Mouse (Mus musculus) thymus, adult 18-20 months (tissue): ENCODE data around the gene Slc35e2.
A peak's percentile ranks its signal among the peaks of the same experiment; 100 is the strongest.

Source experiments
- DNase-seq, 2 experiments: peaks; one replicate each; pipeline ENCODE4 v3.0.0; 2022; ENCODE audit warnings: mixed read lengths in 2 of 2

Slc35e2 gene

DNA sequence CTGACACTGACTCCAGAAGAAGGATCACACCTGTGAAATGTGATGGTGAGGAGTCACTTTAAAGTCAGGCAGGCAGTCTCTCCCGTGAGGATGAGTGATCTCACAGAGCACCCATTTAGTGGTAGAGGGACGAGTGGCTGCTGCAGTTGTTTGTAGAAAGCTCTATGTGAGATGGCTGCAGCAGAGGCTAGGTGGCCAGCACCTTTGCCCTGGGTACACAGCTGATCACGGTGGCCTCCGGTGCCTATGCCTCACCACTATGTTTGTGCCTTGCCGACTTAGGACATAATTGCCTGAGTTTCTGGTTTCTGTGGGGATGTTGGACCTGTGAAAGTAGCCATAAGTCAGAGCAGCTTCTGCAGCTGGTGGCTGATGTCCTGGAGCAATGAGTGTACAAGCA is 23.5 kb upstream of the Slc35e2 start:
- no peak for DNase-seq

DNA sequence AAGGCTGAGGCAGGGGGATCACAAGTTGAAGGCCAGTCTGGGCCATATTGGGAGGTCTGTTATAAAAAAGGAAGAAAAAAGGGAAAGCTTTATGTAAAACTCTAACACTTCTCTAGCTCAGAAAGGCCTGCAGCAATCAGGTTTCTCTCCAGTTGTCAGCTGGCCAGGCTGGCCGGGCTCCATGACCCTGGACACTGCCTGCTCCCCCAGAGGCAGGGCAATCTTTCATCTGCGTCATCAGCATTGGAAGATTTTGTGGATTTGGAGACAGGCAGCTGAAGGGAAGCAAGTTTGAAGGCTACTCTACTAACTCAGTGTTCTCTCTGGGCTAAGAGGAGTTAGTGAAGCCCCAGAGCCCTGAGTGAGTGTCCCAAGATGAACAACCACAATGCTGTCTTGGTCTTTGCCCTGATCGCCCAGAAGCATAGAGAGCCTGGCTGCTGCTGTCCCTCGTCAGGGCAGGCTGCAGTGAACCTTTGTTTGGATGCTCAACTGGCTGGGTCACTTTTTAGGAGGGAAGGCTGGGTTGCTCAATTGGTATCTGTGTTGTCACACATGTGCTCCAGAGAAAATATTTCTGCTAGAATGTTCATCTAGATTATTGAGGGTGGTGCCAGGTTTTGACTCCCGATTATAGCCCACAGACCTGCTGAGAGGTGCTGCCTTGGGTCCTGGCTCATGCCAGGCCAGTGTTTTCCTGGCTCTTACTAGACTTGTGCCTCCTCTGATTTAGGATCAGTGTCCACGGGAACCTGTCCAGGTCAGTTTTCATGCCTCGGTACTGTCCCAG is 22.7 kb upstream of the Slc35e2 start:
- DNase-seq: no peak

DNA sequence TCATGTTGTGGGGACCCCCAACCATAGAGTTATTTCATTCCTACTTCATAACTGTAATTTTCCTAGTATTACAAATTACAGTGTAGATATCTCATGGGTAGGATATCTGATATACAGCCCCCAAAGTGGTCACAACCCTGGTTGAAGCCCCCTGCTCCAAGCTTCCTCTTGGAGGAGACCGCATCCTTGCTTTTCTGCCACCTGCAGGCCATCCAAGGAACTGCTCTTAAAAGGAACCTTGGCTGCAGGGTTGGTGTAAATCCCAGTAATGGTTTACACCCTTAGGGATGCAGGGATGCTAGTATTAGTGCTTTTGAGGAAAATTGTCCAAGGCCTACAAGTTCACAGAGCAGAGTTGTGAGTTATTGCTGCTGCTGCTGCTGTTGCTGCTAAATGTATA is 20.8 kb upstream of the Slc35e2 start:
- no peak for DNase-seq

DNA sequence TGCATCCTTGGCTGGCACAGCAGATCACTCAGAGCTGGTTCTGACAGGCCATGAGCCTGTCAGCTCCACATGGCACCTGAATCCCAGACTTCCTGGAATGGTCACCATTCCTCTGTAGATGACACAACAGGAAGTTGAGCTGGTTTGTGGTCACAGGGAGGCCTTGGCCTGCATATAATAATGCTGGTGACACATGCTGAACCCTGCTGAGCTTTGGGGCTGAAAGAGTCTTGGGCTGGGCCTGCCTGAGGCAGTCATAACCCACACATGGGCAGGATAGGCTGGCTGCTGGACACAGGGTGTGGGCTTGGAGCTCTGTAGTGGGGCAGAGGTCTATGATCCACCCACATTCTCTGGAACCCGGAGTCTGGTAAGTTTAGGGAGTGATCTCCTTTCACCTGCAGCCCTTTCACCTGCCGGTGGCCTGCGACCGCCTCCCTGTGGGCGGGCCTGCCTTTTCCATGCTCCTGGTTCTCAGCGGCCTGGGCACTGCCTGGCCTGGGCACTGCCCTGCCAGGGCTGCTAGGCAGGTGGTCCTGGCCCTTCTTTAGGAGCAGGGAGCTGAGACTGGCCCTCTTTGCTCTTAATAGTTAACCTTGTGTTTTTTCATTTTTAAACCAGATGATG is 18.8 kb upstream of the Slc35e2 start:
- no peak for DNase-seq

DNA sequence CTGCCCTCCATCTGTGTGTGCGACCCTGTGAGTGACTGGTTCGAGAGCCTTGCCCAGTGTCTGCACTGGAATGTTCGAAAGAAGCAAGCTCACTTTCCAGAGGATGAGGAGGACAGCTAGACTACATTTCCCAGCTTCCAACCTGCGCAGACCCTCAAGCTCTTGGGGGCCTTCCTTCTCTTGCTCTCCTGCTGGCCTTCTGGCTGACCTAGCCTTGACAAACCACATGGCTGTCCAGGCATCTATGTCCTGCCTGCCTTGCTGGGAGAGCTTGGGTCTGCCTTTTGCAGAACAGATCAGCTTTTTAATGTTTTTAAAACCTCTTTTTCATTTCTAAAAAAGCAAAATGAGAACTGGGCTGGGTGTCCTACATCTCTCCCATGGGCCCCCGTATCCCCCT is 11.9 kb upstream of the Slc35e2 start:
- no peak for DNase-seq

DNA sequence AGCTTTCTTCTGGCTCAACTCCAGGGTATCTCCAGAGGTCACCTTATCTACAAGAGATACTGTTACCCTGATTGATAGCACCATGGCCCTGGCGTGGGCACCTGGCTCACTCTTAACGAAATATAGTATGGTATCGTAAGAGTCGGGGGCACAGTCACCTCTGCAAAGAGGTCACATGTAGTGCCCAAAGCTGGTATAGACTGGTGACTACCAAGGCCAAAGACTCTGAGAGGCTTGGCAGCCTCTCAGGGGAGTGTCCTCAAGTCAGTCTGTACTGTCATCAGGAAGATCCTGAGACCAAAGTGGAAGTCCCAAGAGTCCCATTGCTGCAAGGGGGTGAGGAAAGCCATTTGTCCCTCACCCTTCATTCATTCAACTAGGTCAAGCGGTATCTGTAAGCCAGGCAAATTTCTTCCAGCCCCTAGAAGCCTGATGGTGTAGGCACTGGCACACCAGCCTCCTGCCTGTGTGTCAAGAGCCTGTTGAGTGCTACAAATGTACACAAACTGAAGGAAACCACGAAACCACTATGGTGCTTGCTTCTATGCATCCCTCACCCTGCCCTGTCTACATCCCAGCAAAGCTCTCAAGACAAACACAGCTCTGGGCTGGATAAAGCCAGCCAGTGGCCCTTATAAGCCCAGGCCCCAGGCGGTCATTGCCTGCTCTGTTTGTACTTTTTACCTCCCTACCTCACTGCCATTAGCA is 10.1 kb upstream of the Slc35e2 start:
- DNase-seq: no peak

DNA sequence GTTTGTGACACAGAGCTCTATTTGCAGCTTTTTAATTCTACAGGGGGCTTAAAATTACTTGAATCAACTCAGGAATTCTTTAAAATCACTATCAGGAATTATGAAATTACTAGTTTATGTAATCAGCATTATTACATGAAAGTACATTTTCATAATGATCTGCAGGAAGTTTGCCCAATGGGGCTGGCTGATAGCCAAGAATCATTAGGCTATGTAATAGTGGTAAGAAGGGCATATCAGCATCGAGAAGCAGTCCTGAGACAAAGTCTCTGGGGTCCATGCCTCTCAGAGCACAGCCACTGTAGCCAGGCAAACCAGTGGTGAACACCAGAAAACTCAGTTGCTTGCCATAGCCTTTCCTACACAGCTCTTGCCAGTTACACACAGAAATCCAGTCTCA is 7.4 kb upstream of the Slc35e2 start:
- DNase-seq: no peak

DNA sequence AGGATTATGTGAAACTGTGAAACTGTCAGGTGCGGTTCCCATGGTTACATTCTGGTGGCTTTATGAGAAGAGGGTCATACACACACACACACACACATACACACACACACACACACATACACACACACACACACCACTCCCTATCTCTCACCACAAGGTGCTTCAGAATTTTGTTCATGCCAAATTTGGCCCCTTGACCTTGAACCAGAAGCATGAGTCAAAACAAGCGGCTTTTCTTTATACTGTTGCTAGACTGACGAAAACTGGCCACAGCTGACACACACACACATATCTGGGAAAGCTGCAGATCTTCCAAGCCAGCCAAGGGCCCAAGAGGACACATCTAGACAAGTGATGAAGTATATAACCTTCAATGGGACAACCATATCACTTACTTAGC is 5.4 kb upstream of the Slc35e2 start:
- no peak for DNase-seq

DNA sequence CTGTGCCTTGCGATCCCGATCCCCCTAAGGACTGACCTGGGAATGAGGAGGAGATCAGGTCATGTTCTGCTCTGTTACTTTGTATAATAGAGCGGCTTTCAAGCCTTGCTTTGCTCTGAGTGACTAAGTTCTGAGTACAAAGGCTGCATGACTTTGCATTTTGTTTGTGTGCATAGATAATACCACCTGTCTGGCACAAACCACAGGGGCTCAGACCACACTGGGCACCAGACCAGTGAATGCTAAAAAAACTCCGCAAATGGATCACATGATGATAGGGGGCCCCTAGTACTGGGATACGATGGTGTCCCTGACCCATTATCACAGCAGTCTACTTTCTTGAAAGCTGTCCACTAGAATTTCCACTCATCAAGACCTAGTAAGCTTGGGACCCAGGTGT is 4.6 kb upstream of the Slc35e2 start:
- DNase-seq: no peak

DNA sequence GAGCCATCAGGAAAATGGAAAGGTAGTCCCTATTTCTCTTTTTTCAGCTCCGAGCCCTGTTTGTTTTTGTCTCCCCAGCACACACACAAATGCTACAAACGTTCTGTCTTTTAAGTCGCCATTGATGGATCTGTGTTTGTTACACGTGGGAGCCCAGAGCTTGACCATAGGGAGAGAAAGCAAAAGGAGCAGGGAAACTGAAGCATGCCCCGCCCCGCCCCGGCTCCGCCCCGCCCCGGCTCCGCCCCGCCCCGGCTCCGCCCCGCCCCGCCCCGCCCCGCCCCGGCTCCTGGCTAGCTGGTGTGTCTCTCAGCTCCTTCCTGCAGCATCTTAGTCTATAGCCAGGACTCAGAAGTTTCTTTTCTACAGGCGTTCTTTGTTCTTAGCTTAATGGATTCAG is 2.7 kb upstream of the Slc35e2 start:
- DNase-seq: no peak

DNA sequence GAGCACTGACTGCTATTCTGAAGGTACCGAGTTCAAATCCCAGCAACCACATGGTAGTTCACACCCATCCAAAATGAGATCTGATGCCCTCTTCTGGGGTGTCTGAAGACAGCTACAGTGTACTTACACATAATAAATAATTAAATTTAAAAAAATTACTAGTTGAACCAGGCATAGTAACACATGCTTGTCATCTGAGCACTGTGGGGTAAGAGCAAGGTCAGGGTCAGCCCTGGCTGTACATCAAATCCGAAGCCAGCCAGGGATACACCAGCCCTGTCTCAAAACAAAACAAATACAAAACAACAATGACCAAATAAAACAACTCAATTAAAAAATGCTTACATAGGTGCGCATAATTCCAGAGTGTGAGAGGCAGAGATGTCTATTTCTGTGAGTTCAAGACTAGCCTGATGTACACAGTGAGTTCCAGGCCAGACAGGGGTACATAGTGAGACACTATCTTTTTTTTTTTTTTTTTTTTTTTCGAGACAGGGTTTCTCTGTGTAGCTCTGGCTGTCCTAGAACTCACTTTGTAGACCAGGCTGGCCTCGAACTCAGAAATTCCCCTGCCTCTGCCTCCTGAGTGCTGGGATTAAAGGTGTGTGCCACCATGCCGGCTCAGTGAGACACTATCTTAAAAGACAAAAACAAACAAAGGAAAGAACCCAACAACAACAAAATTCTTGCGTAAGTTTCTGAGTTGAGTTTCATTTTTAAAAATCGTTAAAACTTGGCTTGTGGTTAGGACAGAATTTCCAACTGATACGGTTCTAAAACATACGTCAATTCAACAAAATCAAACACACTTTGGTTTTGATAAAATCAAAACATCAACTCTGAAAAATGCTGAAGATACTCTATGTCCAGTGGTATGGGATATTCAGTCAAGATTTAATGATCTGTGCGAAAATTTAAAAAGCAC is 1.1 kb upstream of the Slc35e2 start:
- no peak for DNase-seq

DNA sequence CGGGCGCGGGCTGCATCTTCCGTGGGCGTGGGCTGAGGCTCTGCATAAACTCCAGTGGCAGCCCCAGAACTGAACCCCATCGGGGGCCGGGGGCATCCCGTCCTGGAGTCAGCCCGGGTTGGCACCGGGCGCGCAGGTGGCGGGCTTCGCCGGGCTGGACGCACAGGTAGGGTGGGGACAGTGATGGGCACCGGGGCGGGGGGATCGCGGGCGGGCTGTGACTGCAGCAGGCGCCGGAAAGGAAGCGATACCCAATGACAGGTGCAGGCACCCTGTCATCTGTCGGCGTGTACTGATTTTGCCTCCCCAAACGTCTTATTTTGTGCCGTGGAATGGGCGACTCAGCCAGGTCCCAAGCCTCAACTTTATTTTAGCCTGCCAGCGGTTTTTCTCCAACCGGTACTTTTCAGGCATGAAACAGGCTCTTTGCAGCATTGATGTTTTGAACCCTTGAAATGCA is 811 bp downstream of the Slc35e2 start:
- peak in 1 of 2 experiments; percentile 54 for DNase-seq

DNA sequence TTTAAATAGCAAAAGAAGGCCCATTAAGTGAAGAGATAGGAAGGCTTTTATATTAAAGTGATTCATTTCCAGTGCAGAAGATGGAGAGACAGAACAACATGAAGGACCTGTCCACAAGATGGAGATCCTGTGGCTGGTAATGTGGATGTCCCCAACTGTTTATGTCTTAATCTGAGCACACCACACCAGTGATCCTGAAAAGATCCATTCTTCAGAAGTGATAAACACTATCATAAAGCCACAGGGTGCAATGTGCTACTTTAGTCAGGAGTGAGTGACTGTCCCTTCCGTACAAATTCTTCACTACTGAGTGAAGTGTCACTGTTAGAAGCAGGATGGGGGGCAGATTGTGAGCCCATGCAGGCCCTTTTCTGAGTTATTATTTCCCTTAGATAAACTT is 1.5 kb downstream of the Slc35e2 start:
- DNase-seq: no peak

DNA sequence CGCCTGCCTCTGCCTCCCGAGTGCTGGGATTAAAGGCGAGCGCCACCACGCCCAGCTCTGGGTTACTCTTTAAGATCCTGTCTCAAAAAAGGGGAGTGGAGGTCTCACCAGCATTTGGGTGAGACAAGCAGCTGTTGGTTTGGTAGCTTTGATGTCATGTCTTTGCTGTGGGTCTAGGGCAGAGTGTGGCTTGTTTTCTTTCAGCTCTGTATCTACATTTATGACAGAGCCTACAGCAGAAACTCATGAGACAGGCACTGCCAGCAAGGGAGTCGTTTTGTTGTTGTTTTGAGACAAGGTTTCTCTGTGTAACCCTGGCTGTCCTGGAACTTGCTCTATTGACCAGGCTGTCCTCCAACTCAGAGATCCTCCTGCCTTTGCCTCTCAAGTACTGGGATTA is 2.6 kb downstream of the Slc35e2 start:
- DNase-seq: no peak

DNA sequence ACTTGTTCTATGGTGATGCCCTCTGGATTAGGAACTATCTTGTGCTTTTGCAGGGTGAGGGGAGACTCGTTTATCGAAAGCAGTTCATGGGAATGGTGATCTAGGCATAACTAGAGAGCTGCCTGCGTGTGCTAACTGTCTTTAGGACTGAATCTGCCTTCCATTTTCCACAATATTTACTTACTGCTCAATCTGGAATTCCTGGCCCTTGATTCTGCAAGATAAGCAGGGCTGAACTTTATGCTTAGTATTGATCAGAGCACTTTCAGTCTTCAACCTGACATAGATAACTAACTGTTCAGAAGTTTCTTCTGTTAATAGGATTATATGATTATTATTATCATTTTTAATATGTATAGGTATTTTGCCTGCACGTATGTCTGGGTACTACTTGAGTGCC is 3.9 kb downstream of the Slc35e2 start:
- DNase-seq: no peak

DNA sequence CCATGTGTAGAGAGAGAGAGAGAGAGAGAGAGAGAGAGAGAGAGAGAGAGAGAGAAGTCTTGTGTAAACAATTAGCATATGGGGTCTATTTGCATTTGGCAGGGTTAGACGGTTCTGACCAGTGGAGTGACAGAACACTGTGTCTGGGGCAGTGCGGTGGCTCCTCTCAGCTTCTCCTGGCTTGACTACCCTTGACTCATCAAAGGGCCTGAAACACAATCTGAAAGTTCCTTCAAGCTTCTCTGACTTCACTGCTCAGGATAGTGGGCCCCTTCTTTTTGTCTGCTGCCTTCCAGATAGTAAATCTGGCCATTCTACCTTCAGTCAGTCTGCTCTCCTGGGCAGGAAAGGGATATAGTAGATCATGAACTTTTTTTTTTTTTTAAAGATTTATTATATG is 5.6 kb downstream of the Slc35e2 start:
- no peak for DNase-seq

DNA sequence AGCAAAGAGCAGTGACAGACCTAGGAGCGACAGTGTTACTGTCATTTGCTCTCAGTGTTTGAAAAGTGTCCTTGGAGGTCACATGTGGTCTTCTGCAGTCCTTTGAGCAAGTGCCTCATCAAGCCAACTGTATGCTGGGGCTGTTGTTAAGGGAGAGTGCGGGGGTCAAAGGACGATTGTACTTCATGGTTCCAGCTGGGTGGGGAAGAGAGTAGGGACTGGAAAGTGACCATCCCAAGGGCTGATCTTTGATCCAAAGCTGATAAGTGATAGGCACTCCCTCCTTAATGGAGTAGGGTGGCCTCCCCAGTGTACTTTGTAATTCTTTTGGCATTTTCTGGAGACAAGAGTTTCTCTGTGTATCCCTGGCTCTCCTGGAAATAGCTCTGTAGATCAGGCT is 10.6 kb downstream of the Slc35e2 start:
- no peak for DNase-seq

DNA sequence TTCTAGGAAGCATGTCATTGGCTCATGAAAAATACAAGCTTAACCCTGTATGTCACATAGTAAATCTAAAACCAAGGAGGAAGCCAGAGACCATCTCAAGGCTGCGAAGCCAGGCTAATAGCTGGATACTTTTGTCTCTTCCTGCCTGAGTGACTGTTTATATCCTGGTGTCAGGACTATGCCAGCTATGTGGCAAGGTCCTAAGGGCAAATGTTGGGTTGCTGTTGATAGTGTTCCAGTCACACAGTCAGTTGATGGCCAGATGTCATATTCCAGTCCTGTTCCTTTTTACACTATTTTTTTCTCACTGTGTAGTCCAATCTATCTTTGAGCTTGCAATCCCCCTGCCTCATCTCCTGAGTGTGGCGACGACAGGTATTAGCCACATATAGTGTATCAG is 12.0 kb downstream of the Slc35e2 start:
- no peak for DNase-seq

DNA sequence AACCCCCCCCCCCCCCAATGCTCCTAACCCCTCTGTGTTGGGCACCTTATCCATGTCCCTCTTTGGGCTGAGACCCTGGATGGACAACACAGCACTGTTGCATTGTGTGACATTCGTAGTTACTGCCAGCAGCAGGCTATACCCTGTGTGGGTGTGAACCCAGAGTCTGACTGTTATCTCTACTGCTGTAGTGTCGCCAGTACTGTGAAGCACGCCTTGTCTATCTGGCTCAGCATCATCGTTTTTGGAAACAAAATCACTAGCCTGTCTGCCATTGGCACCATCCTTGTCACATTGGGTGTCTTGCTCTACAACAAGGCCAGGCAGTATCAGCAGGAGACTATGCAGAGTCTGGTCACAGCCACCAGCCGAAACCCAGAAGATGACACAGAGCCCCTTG is 17.1 kb downstream of the Slc35e2 start:
- no peak for DNase-seq

DNA sequence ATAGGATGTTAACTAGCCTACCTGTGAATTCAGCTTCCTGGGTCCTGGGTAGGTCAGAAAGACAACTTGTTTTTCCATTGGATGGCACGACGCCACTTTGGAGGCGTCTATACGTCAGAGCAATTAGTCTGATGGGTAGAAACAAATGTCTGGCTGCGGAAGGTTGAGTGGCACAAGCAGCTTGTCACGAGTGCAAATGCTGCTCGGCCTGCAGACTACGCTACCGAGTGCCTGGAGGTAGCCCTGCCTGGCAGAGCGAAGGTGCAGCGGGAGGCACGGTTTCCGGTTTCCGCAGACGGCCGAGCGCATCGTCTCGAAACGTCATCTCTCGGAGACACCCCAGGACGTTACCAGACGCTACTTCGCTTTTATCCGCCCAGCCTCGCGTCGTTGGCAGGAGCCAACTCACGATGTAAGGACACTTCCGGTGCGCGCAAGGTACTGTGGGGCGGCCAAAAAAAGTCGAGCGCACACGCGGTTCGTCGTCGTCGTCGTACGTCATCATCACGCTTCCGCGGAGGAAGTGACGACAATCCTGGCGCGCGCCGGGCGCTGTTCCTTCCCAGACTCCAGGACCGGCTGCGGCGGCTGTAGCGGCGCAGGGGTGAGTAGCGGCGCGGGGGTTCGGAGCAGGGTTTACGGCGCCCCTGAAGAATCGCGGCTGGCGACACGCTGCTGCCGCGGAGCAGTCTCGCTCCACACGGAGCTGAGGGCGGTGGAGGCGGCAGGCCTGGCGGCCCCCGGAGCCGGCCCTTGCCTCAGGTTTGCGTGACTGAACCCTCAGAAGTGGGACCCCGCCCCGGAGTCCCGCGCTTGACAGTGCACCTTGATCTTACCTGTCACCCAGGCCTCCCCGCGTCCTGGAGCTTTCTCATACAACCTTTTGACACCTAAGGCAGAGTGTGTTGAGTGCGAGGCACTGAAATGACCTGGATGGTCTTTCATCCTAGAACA is 23.4 kb downstream of the Slc35e2 start, which contains the start of gene Cdk11b:
Cdk11b (plus strand) TSS at position 517 of the 954 bp plus-strand sequence.
- peak; percentile 92 to 96 for DNase-seq

DNA sequence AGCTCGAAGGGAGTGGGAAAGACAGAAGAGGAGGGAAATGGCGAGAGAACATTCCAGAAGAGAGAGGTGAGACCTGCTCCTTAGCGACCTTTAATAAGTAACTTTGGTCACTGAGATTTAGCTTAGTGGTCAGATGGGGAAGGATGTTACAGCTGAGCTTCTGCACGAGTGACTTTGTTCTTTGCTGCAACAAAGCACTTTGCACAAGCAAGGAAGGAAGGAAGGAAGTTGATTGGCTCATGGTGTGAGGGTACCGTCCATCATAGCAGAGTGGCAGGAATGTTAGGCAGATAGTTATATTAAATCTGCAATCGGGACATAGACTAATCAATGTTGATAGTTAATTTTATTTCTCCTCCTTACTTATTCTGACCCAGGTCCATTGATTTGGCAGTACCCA is 29.1 kb downstream of the Slc35e2 start:
- DNase-seq: no peak
